Mouse (Mus musculus) lung, postnatal 10 days (tissue): Measurements from ENCODE around the gene Bod1.

ENCODE experiments used
- DNase-seq: peaks from one replicate; pipeline ENCODE4 v3.0.0; 2021

Bod1 gene

DNA sequence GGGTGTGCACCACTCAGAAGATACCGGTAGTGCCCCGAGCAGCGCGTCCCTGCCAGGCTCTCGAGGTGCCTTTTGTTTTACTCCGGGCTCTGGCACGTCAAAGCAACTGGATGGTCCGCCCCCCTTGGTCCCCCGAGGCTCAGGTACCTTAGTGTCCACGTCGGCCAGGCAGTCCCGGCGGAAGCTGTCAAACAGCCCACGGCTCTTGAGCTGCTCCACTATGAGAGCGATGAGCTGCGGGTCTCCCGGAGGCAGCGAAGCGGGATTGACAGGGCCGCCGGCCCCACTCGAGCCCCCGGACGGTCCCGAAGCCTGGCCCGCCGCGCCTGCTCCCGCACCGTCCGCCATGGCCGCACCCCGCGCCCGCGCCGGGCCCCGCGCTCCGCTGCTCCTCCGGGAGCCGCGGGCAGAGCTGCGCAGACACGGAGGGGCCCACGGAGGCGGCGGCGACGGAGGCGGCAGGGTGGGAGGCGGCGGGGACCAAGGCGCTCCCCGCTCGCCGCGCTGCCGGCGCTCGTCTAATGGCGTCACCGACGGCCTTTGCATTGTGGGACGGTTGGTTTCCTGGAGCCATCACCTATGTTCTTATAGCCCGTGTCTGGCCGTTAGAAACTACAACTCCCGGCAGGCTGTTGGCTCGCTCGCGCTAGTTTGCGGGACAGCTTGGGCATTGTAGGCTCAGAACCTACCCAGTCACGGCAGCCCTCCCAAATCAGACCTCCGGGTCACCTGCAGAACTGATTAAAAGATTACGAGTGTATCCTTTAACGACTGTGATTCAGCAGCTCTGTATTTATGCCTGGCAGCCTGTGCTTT, at the start of gene Bod1:
TSS of gene Bod1 (minus strand) at position 532 of the 816 bp plus-strand sequence.
- peak; percentile 96 for DNase-seq

- DNase-seq: no peak
These were observed 47.4 kb upstream of the Bod1 start for GRCm38 (mm10) chr11:31719090-31719489.

GRCm38 (mm10) chr11:31717926-31718735, 46.4 kb upstream of the Bod1 start:
- DNase-seq: no peak

DNA sequence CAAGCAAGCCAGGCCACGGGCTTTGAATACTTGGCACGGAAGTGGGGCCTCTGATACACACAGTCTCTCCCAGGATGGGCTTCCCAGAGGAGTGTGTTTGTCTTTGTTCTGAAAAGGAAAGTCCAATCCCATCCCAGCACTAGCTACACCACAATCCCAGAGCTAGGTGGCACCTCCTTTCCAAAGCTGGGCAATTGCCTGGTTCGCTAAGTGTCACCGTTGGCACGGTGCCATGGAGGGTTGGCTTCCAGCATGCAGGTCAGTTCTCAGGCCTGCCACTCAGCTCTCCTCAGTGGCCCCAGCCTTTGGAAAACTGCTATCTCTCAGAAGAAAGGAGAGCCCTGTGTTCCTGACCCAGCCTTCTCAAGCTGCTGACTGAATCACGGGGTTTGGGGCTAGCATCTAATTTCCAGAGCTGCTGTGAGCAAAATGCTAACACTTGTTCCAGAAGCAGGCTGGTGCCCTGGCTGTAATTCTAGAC, 42.0 kb upstream of the Bod1 start:
- peak; percentile 84 for DNase-seq

- peak; percentile 42 for DNase-seq
These were observed 41.4 kb upstream of the Bod1 start for GRCm38 (mm10) chr11:31713116-31713515.

GRCm38 (mm10) chr11:31707771-31708170, 36.1 kb upstream of the Bod1 start:
- DNase-seq: no peak

- DNase-seq: peak; percentile 61
These were observed 31.5 kb upstream of the Bod1 start for GRCm38 (mm10) chr11:31703173-31703572.

GRCm38 (mm10) chr11:31701901-31702300, 30.2 kb upstream of the Bod1 start:
- DNase-seq: peak; percentile 11

- DNase-seq: no peak
These were observed 27.8 kb upstream of the Bod1 start for GRCm38 (mm10) chr11:31699502-31699901.

DNA sequence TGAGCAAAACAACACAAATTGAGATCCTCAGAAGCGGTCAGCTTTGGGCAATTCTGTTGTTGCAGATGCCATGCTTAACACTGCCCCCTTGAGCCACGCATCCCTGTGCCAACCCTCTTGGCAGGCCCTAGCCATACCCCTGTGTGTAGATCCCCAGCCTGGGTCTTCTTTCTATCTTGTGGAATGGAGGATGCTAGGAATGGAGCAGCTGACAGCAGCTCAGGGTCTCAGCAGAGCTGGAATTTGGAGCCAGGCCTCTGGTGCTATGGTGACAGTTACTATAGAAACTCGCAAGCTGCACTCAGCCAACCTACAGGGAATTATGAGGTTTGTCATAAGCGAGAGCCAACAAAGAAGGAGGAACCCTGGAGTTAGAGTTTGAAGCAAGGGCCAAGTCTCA, 23.1 kb upstream of the Bod1 start:
- DNase-seq: no peak

DNA sequence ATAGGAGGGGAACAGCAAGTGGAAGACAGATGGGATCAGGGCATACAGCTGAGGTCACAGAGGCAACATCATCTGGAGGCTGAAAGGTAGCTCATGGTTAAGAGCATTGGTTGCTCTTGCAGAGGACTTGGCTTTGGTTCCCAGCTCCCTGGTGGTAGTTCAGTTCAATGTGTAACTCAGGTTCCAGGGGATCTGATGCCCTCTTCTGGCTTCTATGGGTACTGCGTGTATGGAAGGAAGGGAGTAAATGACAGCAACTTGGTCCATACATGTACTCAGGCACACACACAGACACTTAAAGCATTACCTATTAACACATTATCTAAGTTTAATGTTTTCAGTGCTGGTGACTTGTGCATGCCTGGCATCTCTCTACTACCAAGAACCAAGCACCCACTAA, 22.4 kb upstream of the Bod1 start:
- no peak for DNase-seq

DNA sequence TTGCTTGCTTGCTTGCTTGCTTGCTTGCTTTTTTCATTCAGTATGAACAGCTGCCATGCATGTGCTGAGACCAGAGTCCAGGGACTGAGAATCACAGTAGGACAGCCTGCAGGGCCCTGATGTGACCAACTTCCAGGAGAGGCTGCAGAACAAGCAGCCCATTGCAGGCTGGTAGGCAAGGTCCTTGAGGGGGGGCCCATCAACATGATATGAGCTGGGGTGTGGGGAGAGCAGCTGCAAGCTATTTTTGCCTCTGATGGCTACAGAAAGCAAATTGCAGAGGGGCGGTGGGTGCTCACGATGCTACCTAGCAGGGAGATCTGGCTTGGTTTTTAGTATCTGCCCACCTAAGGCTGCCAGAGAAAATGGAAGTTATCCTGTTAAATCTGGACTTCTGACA, 21.6 kb upstream of the Bod1 start:
- DNase-seq: no peak

- no peak for DNase-seq
These were observed 17.3 kb upstream of the Bod1 start for GRCm38 (mm10) chr11:31688956-31689355.

DNA sequence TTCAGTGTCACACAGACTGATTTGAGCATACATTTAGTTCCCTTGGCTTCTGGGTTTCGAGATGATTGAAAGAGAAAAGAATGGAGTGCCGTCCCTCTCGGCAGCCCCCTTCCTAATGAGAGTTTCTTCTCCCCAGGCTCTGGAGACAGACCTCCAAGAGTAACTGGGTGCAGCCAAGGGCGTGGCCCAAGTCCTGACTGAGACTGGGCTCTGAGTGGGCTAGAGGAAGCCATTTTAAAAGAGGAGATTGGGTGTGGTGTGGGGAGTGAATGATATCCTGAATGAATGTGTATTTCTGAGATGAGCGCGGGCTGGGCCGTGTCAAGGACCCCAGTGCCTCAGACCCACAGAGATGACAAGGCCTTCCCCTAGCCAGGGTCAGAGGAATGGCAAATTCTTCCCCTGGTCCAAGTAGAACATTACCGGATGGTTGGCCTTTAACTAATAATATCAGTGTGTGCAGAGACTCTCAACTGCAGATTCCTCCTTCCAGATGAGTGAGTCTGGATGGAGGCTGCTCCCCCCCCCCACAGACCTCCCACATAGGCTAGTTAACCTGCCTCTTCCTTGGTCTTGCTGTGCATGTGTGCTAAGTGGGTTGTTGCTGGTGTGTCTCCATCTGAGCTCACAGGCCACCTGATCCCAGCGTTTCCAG, 13.4 kb upstream of the Bod1 start:
- DNase-seq: no peak

DNA sequence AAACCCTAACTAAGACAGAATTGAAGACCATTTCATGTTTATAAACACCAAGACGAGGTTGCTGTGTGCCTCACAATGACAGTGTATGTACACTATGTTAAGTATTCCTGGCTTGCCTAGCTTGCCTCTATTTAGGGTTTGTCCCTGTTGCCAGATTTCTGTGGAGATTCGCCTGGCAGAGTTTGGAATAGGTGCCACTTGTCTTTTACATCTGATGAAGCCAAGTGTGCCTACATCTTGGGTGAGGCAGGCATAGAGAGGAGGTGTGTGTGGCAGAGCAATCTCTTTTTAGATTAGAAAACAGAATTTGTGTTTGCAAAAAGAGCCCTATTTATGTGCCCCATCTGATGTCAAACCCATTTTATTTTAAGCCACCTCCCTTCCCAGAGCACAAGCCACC, 12.4 kb upstream of the Bod1 start:
- no peak for DNase-seq

DNA sequence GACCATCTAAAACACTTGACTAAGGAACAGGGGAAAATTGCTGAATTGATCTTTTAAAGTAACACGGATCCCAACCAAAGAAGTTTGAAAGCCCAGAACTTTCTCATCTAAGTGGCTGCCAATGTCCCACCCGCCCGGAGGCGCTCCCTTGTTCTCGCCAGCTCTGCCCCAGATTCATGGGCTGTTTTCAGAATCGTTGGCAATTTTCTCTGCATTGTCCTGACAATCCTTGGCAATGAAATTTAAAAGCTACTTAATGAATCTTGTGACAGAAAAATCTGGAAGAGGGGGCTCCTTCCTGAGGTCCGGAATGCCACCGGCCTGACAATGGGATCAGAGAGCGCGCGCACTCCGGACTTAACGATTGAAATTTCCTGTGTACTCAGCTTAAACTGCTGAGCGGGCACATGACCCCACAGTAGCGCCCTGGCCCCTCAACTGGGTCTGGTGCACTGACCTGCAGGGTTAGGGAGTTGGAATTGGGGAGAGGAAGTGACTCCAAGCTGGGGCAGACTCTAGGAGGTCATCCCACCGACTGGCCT, 8.2 kb upstream of the Bod1 start:
- peak; percentile 19 for DNase-seq

- DNase-seq: no peak
These were observed 5.6 kb upstream of the Bod1 start for GRCm38 (mm10) chr11:31677309-31677708.

DNA sequence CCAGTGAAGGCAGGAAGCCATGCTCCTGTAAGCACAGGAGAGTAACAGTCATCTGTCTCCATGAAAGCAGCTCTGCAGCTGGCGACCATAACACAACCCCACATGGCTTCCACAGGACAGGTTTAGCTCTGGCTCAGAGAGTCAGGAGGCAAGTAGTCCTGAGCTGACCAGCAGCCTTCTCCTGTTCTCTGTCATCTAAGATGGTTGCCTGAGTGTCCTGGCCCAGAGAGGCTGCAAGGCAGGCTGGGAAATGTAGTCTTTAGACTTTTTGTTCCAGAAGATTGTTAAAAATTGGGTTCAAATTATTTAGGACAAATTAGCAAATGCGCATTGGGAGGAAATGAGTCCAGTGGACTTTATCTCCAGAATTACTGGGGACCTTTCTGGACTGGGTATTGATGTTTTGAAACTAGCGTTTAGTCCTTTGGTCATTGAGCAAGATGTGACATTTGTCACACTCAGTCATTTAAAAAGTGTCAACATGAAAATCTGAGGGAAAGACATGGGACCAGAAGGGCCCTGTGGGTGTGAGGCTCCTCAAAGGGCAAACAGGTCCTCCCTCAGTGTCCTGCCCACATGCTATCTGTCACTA, 5.1 kb upstream of the Bod1 start:
- DNase-seq: no peak

DNA sequence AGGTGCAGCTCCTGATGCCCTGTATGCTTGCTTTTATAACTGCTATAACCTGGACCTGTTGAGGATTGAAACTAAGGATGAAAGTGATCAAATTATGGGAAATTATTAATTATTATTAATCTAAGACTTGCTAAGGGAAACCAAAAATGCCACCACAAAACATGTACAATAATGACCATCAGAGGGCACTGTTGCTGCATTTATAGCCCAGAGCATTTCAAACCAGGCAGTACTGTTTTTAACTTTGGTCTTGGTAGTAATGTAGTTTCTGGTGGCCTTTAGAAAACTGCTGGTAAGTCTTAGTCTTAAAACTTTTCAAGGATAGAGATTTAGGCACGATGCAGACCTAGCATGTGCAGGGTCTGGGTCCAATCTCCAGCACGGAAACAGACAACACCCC, 3.7 kb upstream of the Bod1 start:
- DNase-seq: peak; percentile 75

GRCm38 (mm10) chr11:31672170-31672563, 482 bp upstream of the Bod1 start:
- DNase-seq: no peak

DNA sequence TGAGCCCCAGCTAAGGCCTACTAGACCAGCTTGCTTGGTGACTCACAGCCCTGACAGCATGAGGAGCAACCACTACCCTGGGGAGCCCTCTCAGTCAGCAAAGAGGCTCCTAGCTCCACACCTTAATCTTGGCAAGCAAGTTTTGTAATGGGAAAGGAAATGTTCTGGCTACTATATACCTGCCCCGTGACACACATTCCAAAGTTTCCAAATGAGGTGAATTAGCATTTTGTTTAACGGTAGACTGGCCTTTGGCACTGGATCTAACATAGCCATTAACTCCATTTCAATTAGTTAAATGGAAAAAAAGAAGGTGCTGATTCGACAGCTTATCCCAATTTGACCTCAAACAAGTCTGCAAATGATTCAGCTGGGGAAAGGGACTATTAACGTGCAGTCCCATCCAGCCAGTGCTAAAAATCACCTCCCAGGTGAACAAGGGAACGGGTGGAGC, 1.2 kb downstream of the Bod1 start:
- DNase-seq: no peak

GRCm38 (mm10) chr11:31669172-31669869, 2.4 kb downstream of the Bod1 start:
- no peak for DNase-seq
